Mouse (Mus musculus): Measurements from ENCODE around the gene Gm12185. TPM values are rescaled to one million over a fixed set of nuclear protein-coding genes. Genes with fewer than 3 reads are reported as not detected.
"Not testable (repeated sequence)": the region's sequence is repeated elsewhere in the genome, so short reads cannot be mapped to it uniquely, and the experiment has no call there.

Gene Gm12185
- polyA plus RNA-seq, 1 experiment from 2014 or later, result not detected

DNA sequence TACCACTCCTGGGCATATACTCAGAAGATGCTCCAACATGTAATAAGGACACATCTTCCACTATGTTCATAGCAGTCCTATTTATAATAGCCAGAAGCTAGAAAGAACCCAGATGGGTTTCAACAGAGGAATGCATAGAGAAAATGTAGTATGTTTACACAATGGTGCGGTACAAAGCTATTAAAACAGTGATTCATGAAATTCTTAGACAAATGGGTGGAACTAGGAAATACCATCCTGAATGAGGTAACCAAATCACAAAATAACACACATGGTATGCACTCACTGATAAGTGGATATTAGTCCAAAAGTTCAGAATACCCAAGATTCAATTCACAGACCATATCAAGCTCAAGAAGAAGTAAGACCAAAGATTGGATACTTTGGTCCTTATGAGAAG lies 17.3 kb downstream of the Gm12185 start:
- not testable (repeated sequence) for H3K27ac ChIP-seq; H3K4me3 ChIP-seq; H3K4me1 ChIP-seq; DNase-seq (ENCODE audit: low spot score); H3K27me3 ChIP-seq (ENCODE audit: insufficient read depth, poor library complexity, severe bottlenecking); H3K36me3 ChIP-seq; H3K9me3 ChIP-seq
- WGBS, result no CpG with 5 or more reads among the region's 1 CpGs

DNA sequence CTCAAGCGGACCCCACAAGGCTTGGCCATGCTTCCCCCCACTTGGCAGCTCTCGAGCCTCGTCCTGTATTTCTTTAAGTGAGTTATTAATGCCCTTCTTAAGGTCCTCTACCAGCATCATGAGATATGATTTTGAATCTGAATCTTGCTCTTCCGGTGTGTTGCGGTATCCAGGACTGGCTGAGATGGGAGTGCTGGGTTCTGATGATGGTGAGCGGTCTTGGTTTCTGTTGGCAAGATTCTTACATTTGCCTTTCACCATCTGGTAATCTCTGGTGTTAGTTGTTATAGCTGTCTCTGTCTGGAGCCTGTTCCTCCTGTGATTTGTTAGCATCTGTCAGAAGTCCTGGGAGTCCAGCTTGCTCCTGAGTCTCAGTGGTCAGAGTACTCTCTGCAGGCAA lies 45.9 kb downstream of the Gm12185 start, which contains the start of gene Psme2b:
TSS of gene Psme2b (minus strand) at position 101 of the 400 bp plus-strand sequence.
- not testable (repeated sequence) for H3K27ac ChIP-seq; H3K4me3 ChIP-seq; H3K4me1 ChIP-seq; H3K36me3 ChIP-seq; H3K27me3 ChIP-seq (ENCODE audit: insufficient read depth, poor library complexity, severe bottlenecking); H3K9me3 ChIP-seq; DNase-seq (ENCODE audit: low spot score)
- 89% methylated on average over 6 of the region's 6 CpGs for WGBS

DNA sequence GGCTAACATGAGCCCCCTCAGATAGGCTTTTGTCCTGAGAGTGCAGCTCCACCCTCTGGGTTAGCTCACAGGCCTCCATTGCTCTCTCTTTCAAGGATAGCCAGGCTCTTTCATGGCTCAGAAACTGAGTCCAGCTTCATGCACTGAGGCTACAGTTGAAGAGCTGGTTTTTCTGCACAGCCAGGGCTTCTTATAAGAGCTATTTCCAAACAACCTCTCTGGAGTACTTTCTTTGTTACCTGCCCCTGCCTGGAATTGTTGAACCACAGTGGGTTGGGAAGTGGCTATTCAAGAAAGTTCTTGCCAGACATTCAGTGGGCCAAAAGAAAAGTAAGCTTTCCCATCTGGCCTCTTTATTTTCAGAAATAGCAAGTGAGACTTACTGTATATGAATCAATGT lies 52.7 kb downstream of the Gm12185 start:
- not testable (repeated sequence) for H3K27me3 ChIP-seq (ENCODE audit: insufficient read depth, poor library complexity, severe bottlenecking); H3K4me3 ChIP-seq; H3K9me3 ChIP-seq; H3K4me1 ChIP-seq; H3K36me3 ChIP-seq; H3K27ac ChIP-seq; DNase-seq (ENCODE audit: low spot score)

DNA sequence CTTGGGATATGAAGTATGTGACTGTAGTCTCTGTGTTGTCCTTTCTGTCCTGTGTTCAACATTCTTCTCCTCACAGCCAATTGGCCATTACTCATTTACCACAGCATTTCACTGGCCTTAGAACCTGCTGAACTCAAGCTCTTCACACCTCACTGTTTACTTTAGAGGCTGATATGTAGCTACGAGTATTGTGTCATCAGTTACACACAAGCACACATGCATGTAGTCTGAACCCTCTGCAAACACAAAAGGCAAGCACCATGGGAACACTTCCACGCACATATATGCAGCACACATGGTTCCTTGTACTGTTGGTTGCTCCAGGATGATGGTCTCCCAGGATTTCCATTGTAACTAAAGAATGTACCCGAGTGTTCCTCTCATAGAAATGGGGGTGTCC lies 56.7 kb downstream of the Gm12185 start:
- H3K4me3 ChIP-seq; DNase-seq (ENCODE audit: low spot score); H3K27ac ChIP-seq; H3K36me3 ChIP-seq; H3K4me1 ChIP-seq; H3K9me3 ChIP-seq; H3K27me3 ChIP-seq (ENCODE audit: insufficient read depth, poor library complexity, severe bottlenecking): not testable (repeated sequence)
- WGBS, result 60% methylated on average over 1 of the region's 3 CpGs

DNA sequence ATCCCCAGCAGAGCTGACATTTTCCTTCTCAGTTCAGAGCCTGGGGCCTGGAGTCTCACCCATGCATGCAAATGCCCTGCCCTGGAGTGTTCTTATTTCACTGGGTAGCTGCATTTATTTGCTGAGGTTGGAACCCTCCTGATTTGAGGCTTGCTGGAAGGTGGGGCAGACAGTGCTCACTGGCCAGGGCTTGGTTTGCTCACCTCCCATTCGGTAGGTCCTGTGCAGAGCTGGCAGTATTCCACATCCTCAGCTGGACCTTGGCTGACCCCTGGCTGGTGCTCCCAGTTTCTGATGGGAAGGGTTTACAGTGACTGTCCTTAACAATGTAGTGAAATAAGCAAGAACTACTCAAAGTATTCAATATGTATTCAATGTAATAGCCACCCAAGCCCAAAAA lies 58.1 kb downstream of the Gm12185 start:
- WGBS, result 46% methylated on average over 1 of the region's 1 CpGs

DNA sequence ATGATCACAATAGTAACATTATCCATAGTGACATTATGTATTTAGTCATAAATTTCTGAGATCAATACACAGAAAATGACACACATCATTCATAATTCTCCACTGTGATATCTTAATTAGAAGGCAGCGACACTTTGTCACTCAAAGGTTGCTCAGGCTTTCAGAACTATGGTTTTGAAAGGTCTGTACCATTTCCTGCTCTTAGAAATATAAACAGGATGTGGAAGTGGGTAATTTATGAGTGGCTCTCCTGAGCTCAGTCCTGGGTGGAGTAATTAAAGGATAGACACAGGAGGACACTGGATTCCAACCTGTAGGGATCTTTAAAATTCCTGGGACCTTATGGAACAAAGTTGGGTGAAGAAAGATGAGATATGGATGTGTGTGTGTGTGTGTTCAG lies 58.6 kb downstream of the Gm12185 start:
- DNase-seq (ENCODE audit: low spot score); H3K4me1 ChIP-seq; H3K9me3 ChIP-seq; H3K4me3 ChIP-seq; H3K27ac ChIP-seq; H3K36me3 ChIP-seq; H3K27me3 ChIP-seq (ENCODE audit: insufficient read depth, poor library complexity, severe bottlenecking): not testable (repeated sequence)
- WGBS, result 73% methylated on average over 1 of the region's 1 CpGs

More for the DNA sequence above, 58.1 kb downstream of the Gm12185 start:
- not testable (repeated sequence) for H3K4me1 ChIP-seq; H3K36me3 ChIP-seq; H3K4me3 ChIP-seq; H3K9me3 ChIP-seq; H3K27ac ChIP-seq; H3K27me3 ChIP-seq (ENCODE audit: insufficient read depth, poor library complexity, severe bottlenecking); DNase-seq (ENCODE audit: low spot score)

DNA sequence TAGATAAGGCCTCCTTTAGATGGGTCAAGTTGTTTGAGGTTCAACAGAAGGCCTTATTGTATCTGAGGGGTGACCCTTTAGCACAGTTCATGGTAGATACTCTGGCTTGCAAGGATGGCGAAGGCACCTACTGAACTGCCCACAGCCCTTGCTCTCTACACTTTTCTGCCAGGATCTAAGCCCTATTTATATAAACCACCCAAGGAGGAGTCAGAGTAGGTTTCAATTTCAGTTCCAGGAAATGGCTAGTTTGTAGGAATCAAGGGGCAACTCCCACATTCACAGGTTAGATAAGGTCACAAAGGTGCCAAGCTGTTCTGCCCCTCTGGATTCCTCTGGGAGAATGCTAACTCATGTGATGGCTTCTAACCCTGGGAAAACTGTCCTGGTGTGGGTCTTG lies 64.0 kb downstream of the Gm12185 start:
- not testable (repeated sequence) for H3K4me3 ChIP-seq; DNase-seq (ENCODE audit: low spot score); H3K9me3 ChIP-seq; H3K27ac ChIP-seq; H3K36me3 ChIP-seq; H3K4me1 ChIP-seq; H3K27me3 ChIP-seq (ENCODE audit: insufficient read depth, poor library complexity, severe bottlenecking)
- WGBS, result 89% methylated on average over 1 of the region's 1 CpGs

DNA sequence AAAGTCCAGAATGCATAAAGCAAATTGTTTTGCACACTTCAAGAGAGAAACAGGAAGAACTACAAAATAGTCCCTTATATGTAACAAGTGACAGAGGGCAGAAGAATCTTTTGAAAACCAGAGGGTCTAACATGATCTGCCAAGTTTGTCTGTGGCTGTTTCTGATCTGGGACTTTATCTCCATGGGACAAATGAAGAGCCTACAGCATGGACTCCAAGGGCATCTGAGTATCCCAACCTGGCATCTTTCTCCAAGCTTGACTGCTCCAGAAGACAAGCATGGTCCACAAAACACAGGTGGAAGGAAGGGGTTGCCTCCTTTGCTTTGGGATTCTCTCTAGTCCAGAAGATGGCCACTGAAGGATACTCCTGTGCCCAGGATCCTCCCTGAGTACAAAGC lies 65.6 kb downstream of the Gm12185 start:
- not testable (repeated sequence) for DNase-seq (ENCODE audit: low spot score); H3K9me3 ChIP-seq; H3K4me1 ChIP-seq; H3K27ac ChIP-seq; H3K27me3 ChIP-seq (ENCODE audit: insufficient read depth, poor library complexity, severe bottlenecking); H3K4me3 ChIP-seq; H3K36me3 ChIP-seq

DNA sequence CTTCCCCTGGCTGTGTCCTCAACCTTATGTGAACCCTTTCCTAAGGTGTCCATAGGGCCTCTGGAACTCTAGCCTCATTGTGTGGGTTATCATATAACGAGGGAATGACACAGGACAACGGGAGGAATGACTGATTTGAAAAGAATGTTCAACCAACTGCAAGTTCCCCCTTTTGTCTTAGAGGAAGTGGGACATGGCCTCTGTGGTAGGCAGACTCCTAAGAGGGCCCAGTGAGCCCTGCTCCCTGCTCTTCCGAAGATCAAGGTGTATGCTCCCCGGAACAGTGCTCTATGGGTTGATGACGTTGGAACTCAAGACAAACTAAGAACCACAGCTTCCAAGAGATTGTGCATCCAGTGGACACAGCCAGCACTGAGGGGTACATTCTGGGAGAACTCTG lies 68.2 kb downstream of the Gm12185 start:
- not testable (repeated sequence) for H3K4me3 ChIP-seq; DNase-seq (ENCODE audit: low spot score); H3K27me3 ChIP-seq (ENCODE audit: insufficient read depth, poor library complexity, severe bottlenecking); H3K27ac ChIP-seq; H3K36me3 ChIP-seq; H3K9me3 ChIP-seq; H3K4me1 ChIP-seq
- 74% methylated on average over 5 of the region's 5 CpGs for WGBS

DNA sequence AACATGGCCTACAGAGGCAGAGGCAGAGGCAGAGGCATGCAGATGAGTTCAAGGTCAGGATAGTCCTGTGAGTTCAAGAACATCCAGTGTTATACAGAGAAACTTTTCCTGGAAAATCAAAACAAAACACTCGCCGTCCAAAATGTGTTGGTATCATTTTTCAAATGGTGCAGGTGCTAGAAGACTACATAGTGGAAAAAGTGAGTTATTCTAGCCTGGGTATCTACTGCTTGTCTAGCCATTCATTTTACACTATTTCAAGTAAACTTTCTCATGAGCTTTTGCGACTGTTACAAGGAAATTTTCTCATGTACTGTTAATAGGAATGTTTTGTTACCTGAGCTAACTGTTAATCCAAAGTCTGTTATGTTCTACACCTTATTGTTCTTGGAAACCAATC lies 73.6 kb downstream of the Gm12185 start:
- Histone ChIP-seq H3K9me3 (no peaks in the 10 kb centered on the region), H3K4me3 (no peak overlapping the region), H3K36me3 (no peaks in the 10 kb centered on the region), H3K27ac (no peak overlapping the region), H3K27me3 (ENCODE audit: insufficient read depth, poor library complexity, severe bottlenecking) (no peaks in the 10 kb centered on the region), H3K4me1 (no peaks in the 10 kb centered on the region)
- 83% methylated on average over 3 of the region's 3 CpGs for WGBS
- no peak for DNase-seq (ENCODE audit: low spot score)

DNA sequence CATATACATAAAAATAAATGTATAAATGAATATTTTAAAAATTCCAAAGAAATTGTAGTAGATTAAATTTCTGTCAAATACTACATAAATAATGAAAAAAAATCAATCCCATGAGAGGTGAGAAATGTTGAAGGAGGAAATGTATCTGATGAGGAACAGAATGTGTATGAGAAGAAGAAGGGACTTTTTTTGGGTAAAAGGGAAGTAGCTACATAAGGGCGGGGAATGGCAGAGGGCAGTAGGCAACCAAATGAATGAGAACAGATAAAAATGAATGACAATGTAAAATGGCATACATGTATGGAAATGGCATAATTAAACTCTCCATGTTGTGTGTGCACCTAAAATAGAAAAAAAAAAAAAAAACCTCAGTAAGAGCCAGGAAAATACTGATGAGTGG lies 78.4 kb downstream of the Gm12185 start:
- no peaks in the 10 kb centered on the region for H3K27me3 ChIP-seq (ENCODE audit: insufficient read depth, poor library complexity, severe bottlenecking)
- no peak overlapping the region for H3K4me3 ChIP-seq
- no peak for DNase-seq (ENCODE audit: low spot score)
- 88% methylated on average over 1 of the region's 1 CpGs for WGBS
- H3K4me1 ChIP-seq, result no peaks in the 10 kb centered on the region
- no peak overlapping the region for H3K27ac ChIP-seq
- H3K36me3 ChIP-seq, result no peaks in the 10 kb centered on the region
- H3K9me3 ChIP-seq, result no peaks in the 10 kb centered on the region

DNA sequence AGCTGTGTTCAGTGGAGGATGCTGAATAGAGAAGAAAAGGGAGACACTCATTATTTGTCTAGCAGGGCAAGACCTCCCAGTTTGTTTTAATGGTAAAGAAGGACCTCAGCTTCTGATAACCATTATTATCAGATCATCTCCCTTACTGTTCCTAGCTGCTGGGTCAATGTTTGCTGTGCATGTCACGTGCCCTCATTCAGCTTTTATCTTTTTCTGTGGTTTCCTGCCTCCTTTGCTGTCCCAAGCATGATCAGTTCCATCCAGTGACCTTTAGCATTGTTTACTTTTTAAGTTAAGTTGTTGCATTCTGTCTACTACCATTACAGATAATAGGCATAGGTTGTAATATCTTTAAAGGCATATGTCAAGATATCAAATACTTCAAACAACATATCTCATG lies 83.6 kb downstream of the Gm12185 start:
- Histone ChIP-seq H3K4me3 (no peak overlapping the region), H3K27ac (no peak overlapping the region), H3K4me1 (no peaks in the 10 kb centered on the region), H3K9me3 (no peaks in the 10 kb centered on the region), H3K36me3 (no peaks in the 10 kb centered on the region), H3K27me3 (ENCODE audit: insufficient read depth, poor library complexity, severe bottlenecking) (no peaks in the 10 kb centered on the region)
- DNase-seq (ENCODE audit: low spot score), result no peak
- 55% methylated on average over 1 of the region's 1 CpGs for WGBS

DNA sequence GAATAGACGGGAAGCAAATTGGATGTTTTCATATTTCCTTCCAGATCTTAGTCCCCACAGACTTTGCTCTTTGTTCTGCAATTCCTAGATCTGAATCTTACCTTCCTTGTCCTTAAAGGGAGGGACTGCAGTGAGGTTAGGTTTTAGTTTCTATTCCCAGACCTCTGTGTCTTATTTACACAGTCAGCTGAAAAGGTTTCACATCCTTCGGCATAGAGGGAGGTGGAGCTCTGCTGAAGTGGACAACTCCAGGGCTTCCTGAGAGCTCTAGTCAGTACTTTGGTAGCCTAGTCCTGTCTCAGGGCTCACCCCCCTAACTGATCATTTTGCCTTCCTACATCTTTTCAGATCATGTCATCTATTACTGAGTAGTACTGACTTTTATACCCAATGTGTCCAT lies 90.0 kb downstream of the Gm12185 start, which contains the start of gene Gm5431:
TSS of gene Gm5431 (minus strand) at position 194 of the 400 bp plus-strand sequence.
- Histone ChIP-seq H3K36me3 (no peaks in the 10 kb centered on the region), H3K27ac (no peak within 1 kb of the TSS), H3K9me3 (no peaks in the 10 kb centered on the region), H3K4me1 (no peaks in the 10 kb centered on the region), H3K4me3 (no peak within 1 kb of the TSS), H3K27me3 (ENCODE audit: insufficient read depth, poor library complexity, severe bottlenecking) (no peaks in the 10 kb centered on the region)
- WGBS, result 62% methylated on average over 2 of the region's 2 CpGs
- DNase-seq (ENCODE audit: low spot score), result no peak

DNA sequence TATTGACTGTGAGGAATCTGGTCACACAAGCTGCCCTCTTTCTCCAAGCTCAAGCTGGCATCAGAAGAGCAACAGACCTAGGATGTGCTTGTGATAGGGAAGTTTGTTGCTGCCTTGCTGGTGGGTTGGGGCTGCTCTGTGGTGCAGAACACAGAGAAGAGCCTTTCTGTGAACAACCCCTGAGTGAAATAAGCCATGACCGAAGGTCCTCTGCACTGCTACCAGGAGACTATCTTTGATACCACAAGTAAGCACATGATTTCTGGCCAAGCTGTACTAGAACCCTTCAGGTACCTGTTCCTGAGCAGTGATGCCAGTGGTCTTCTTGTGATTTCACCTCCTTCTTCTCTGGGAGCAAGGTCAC lies 90.5 kb downstream of the Gm12185 start:
- H3K36me3 ChIP-seq; H3K4me1 ChIP-seq; H3K27me3 ChIP-seq (ENCODE audit: insufficient read depth, poor library complexity, severe bottlenecking); H3K4me3 ChIP-seq; H3K9me3 ChIP-seq; DNase-seq (ENCODE audit: low spot score); H3K27ac ChIP-seq: not testable (repeated sequence)
- WGBS, result 74% methylated on average over 1 of the region's 1 CpGs
